Mouse (Mus musculus): Measurements from ENCODE around the gene Rab8a.

Rab8a gene

GRCm38 (mm10) chr8:72212751-72213150 is 51.8 kb downstream of the Rab8a start, which contains the start of gene Cib3:
Cib3 (minus strand) TSS chr8:72212837.
- no peak for DNase-seq (ENCODE audit: low read depth)

- DNase-seq (ENCODE audit: low read depth): no peak
Observed at GRCm38 (mm10) chr8:72213536-72213935, 52.5 kb downstream of the Rab8a start, which contains the start of gene Gm11034. Gm11034 (minus strand) TSS chr8:72213636.

- no peak for DNase-seq (ENCODE audit: low read depth)
Observed at GRCm38 (mm10) chr8:72215060-72215459, 54.1 kb downstream of the Rab8a start.

- DNase-seq (ENCODE audit: low read depth): no peak
Observed at GRCm38 (mm10) chr8:72215871-72216270, 54.9 kb downstream of the Rab8a start.

GRCm38 (mm10) chr8:72218781-72219540 is 58.0 kb downstream of the Rab8a start:
- no peak for DNase-seq (ENCODE audit: low read depth)

- peak; percentile 90 for DNase-seq (ENCODE audit: low read depth)
Observed at GRCm38 (mm10) chr8:72219541-72220363, 58.8 kb downstream of the Rab8a start, which contains the start of gene Fam32a. Fam32a (plus strand) TSS chr8:72219730.

GRCm38 (mm10) chr8:72220758-72221157 is 59.8 kb downstream of the Rab8a start:
- DNase-seq (ENCODE audit: low read depth): no peak

- no peak for DNase-seq (ENCODE audit: low read depth)
Observed at GRCm38 (mm10) chr8:72222656-72223055, 61.7 kb downstream of the Rab8a start.
